Mouse (Mus musculus): ENCODE results near the gene Zxdc. TPM values are rescaled to one million over a fixed set of nuclear protein-coding genes. Genes with fewer than 3 reads are reported as not detected.

The Zxdc gene
- polyA plus RNA-seq (2012; ENCODE audit: low replicate concordance): 21.1 and 24.3 TPM in 2 replicates

DNA sequence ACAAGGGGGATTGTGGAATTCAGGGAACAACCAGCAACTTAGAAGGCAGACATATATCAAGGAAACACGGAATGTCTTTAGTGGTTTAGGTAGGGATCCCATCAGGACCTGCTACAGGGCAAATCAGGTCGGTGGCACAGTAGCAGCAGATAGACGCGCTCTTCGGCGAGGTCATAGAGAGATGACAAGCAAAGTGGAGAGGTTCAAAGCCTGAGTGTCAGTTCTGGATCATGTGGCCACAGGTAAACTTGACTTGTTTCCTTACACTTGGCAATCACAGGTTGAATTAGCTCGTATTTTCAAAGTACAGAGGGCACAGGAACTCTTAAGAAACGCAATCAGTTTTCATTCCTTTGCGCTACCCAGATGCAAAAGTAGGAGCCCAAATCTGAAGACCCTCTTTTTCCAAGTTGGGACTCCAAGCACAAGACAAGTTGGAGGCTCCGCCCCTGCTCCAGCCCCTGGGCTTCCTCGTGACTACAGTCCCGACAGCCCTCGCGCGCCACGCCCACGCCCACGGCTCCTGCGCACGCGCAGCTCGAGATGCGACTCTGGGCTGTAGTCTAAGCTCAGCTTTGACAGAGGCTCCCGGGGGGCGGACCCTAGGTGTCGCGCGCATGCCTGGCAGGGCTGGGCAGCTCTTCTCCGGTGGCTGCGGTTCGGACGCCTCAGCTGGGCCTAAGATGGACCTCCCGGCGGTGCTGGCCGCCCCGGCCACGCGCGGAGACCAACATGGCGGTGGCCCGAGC is at the start of gene Zxdc:
Gene Zxdc, plus strand, starts transcription at position 517 of the 749 bp plus-strand sequence.

GRCm38 (mm10) chr6:90324991-90325390 is 44.3 kb upstream of the Zxdc start, which contains the start of gene Chst13:
Gene Chst13, minus strand, starts transcription at chr6:90325185.

DNA sequence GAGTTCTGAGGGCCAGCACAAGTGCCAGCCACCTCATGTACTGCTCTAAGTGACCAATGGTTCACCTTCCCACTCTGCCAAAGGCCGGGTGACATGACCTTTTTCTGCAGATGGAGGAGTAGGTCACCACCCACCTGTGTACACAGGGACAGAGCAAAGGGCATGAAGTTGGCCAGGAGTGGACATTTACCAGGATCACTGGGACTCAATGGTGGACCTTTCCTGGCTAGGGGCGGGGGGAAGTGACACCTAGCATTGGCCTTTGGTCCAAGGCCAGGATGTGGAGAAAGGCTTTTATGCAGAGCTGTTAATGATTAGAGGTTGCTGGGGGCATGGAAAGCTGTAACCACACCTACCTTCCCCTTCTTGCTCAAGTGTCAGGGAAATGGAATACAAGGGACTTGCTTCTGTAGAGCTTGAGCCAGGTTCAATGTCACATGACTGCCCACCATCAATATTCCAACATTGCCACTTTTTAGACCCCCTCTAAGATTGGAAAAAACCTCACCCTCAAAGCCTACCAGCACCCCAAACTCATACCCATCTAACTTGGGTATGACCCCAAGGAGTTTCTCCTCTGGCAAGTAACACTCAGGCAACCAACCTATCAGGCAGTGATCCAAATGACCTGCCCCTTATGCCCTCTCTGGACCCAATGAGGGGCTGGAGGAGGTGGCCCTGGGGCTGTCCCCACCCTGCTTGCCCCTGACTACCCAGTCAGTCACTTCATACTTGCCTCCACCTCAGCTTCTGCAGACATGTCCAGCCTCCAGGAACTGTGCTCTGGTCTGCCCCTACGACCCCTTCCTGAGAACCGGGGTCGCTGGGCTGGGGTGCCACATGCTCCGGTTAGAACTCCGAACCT is 36.5 kb upstream of the Zxdc start, which contains the start of gene Uroc1:
Gene Uroc1, plus strand, starts transcription at position 724 of the 865 bp plus-strand sequence.

DNA sequence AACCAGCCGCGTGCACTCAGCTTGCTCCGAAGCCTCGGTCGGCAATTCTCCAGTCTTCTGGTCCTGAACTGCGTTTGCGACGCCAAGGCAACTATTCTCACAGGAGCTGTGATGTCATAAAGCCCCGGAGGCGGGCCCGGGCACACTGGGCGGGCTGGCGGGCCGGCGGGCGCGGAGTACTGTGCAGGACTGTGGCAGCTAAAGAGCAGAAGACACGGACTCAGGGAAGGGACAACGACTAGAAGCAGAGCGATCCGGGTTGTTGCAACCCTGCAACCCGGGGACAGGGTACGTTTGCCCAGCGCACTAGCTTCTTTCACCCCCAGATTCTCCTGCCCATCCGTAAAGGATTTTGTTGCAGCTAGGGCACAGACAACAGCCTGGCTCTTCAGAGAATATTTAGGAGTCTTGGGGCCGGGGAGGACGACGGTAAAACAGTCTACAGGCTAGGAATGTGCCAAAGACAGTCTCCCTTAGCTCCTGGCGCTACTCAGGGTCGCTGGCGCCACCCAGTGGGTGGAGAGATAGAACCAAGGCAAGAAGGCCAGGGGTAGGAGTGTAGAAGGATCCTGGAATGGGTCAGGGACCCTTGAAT is 59.2 kb downstream of the Zxdc start, which contains the start of gene Cfap100:
Gene Cfap100, minus strand, starts transcription at position 418 of the 595 bp plus-strand sequence.

Other genes starting within 250 kb of the Zxdc start
- gene Vmn1r51, start 246.9 kb upstream of the Zxdc start, polyA plus RNA-seq (2012; ENCODE audit: low replicate concordance): not detected in 2 replicates
- 0.07 TPM in 1 of 2 replicates, not detected in the other for gene Vmn1r52, start 194.7 kb upstream of the Zxdc start, polyA plus RNA-seq (2012; ENCODE audit: low replicate concordance)
- not detected in 2 replicates for gene V1ra8, start 166.7 kb upstream of the Zxdc start, polyA plus RNA-seq (2012; ENCODE audit: low replicate concordance)
- gene Vmn1r53, start 145.1 kb upstream of the Zxdc start, polyA plus RNA-seq (2012; ENCODE audit: low replicate concordance): not detected in 2 replicates
- gene Vmn1r54, start 123.2 kb upstream of the Zxdc start, polyA plus RNA-seq (2012; ENCODE audit: low replicate concordance): not detected in 2 replicates
- gene BC048671, start 68.3 kb upstream of the Zxdc start, polyA plus RNA-seq (2012; ENCODE audit: low replicate concordance): not detected in 2 replicates
- gene Chst13, start 44.3 kb upstream of the Zxdc start, polyA plus RNA-seq (2012; ENCODE audit: low replicate concordance): not detected in 2 replicates
- gene Uroc1, start 36.2 kb upstream of the Zxdc start, polyA plus RNA-seq (2012; ENCODE audit: low replicate concordance): not detected in 2 replicates
- not detected in 2 replicates for gene Cfap100, start 59.3 kb downstream of the Zxdc start, polyA plus RNA-seq (2012; ENCODE audit: low replicate concordance)
- gene Klf15, start 93.1 kb downstream of the Zxdc start, polyA plus RNA-seq (2012; ENCODE audit: low replicate concordance): 0.78 and 1.3 TPM in 2 replicates
- 0.56 and 1.5 TPM in 2 replicates for gene Aldh1l1, start 116.9 kb downstream of the Zxdc start, polyA plus RNA-seq (2012; ENCODE audit: low replicate concordance)
- 29.7 and 103 TPM in 2 replicates for gene Slc41a3, start 235.2 kb downstream of the Zxdc start, polyA plus RNA-seq (2012; ENCODE audit: low replicate concordance)

Measured in leukemia stem cell, adult 10-12 weeks (primary cell).